Mouse (Mus musculus) B cell, adult 2 months (primary cell): Measurements from ENCODE around the gene 4930578G10Rik.
"Not testable (repeated sequence)": the region's sequence is repeated elsewhere in the genome, so short reads cannot be mapped to it uniquely, and the experiment has no call there.

ENCODE experiments used
- DNase-seq, 2 experiments: peaks; one replicate each; pipeline ENCODE4 v3.0.0; 2022

4930578G10Rik gene

GRCm38 (mm10) chr4:42735245-42735644 is at the start of gene 4930578G10Rik:
4930578G10Rik (plus strand) TSS chr4:42735545.
- DNase-seq, result not testable (repeated sequence)

GRCm38 (mm10) chr4:42756477-42756876 is 21.1 kb downstream of the 4930578G10Rik start, which contains the start of gene Ccl19:
Ccl19 (minus strand) TSS chr4:42756577.
- not testable (repeated sequence) for DNase-seq

GRCm38 (mm10) chr4:42773893-42774292 is 38.5 kb downstream of the 4930578G10Rik start, which contains the start of gene Ccl21a:
Ccl21a (minus strand) TSS chr4:42773993.
- not testable (repeated sequence) for DNase-seq

- not testable (repeated sequence) for DNase-seq
These were observed 118.4 kb downstream of the 4930578G10Rik start, which contains the start of gene Fam205a1 for GRCm38 (mm10) chr4:42853788-42854187. Fam205a1 (minus strand) TSS chr4:42853888.

GRCm38 (mm10) chr4:42856671-42857070 is 121.3 kb downstream of the 4930578G10Rik start, which contains the start of gene Gm12394:
Gm12394 (minus strand) TSS chr4:42856771.
- DNase-seq, result not testable (repeated sequence)

GRCm38 (mm10) chr4:42860483-42860882 is 125.1 kb downstream of the 4930578G10Rik start:
- not testable (repeated sequence) for DNase-seq

GRCm38 (mm10) chr4:42863487-42863886 is 128.1 kb downstream of the 4930578G10Rik start:
- DNase-seq, result not testable (repeated sequence)

- no peak for DNase-seq
These were observed 132.0 kb downstream of the 4930578G10Rik start for GRCm38 (mm10) chr4:42867390-42867789.

GRCm38 (mm10) chr4:42868193-42868592 is 132.8 kb downstream of the 4930578G10Rik start:
- DNase-seq, result no peak

- DNase-seq, result no peak
These were observed 135.4 kb downstream of the 4930578G10Rik start for GRCm38 (mm10) chr4:42870748-42871147.

GRCm38 (mm10) chr4:42872151-42872550 is 136.8 kb downstream of the 4930578G10Rik start:
- DNase-seq, result no peak

GRCm38 (mm10) chr4:42872746-42873435 is 137.5 kb downstream of the 4930578G10Rik start:
- DNase-seq, result no peak

- DNase-seq, result no peak
These were observed 138.8 kb downstream of the 4930578G10Rik start, which contains the start of gene Fam205c for GRCm38 (mm10) chr4:42874134-42874533. Fam205c (minus strand) TSS chr4:42874234.

GRCm38 (mm10) chr4:42876586-42877291 is 141.4 kb downstream of the 4930578G10Rik start:
- DNase-seq, result peak; percentile 55 to 61

- no peak for DNase-seq
These were observed 142.3 kb downstream of the 4930578G10Rik start for GRCm38 (mm10) chr4:42877657-42878056.

- no peak for DNase-seq
These were observed 144.7 kb downstream of the 4930578G10Rik start for GRCm38 (mm10) chr4:42879829-42880676.

- DNase-seq, result no peak
These were observed 145.3 kb downstream of the 4930578G10Rik start for GRCm38 (mm10) chr4:42880677-42880948.

GRCm38 (mm10) chr4:42886926-42887325 is 151.6 kb downstream of the 4930578G10Rik start:
- no peak for DNase-seq

- DNase-seq, result no peak
These were observed 153.5 kb downstream of the 4930578G10Rik start for GRCm38 (mm10) chr4:42888806-42889205.

GRCm38 (mm10) chr4:42891176-42891575 is 155.8 kb downstream of the 4930578G10Rik start:
- DNase-seq, result no peak

- DNase-seq, result no peak
These were observed 159.8 kb downstream of the 4930578G10Rik start for GRCm38 (mm10) chr4:42895118-42895517.
